In genomic region chr2:152359616-152360015, GRCm38 (mm10) we compare ENCODE assay signal across 12 mouse cellular contexts. TPM values are rescaled to one million over a fixed set of nuclear protein-coding genes. Genes with fewer than 3 reads are reported as not detected.
A peak's percentile ranks its signal among the peaks of the same experiment; 100 is the strongest.
DNase-seq lines count a peak whose midpoint lies in the region; ATAC-seq and TF ChIP-seq lines count a peak whose summit lies in the region.
"Had no signal": no experiment of that assay in that cellular context is flagged by ENCODE, and none has a peak within 500 bp of the region (broad histone marks: within the 10 kb centered on the region; RNA-seq: fewer than 3 reads in every experiment).

No protein-coding gene starts in this region.

- H3K4me2 ChIP-seq in heart, embryonic 14.5 days (ENCODE audit: low read length): no peak overlapping the region
- no peak overlapping the region for H3K4me2 ChIP-seq in kidney, postnatal 0 days (ENCODE audit: low read length)
- H3K4me2 ChIP-seq in stomach, embryonic 14.5 days (replicated peaks; ENCODE audit: low read depth, low read length): no peak overlapping the region
- H3K4me2 ChIP-seq: limb, embryonic 15.5 days had no signal

- H3K4me1 ChIP-seq in liver, adult 2 months (ENCODE audit: control insufficient read depth, insufficient read depth, low read length): peaks cover 25% of the 10 kb centered on the region
- peaks cover 18 to 20% of the 10 kb centered on the region in 2 experiments for H3K4me1 ChIP-seq in heart, embryonic 14.5 days (ENCODE audit: control insufficient read depth in 2 of 2, insufficient read depth in 2 of 2, low read length in 2 of 2)
- no peaks in the 10 kb centered on the region for H3K4me1 ChIP-seq in kidney, postnatal 0 days (replicated peaks; ENCODE audit: insufficient read depth, low read length)
- H3K4me1 ChIP-seq in stomach, embryonic 14.5 days (ENCODE audit: control insufficient read depth, insufficient read depth, low read length): peaks cover 4% of the 10 kb centered on the region; the same call in 1 of the 2 replicates

- DNase-seq in liver, adult 2 months (ENCODE audit: extremely low read depth, low read depth, low spot score): peak; percentile 85
- no peak for DNase-seq in liver
- no peak for DNase-seq in kidney, postnatal 0 days (ENCODE audit: low spot score)
- no peak for DNase-seq in layer of hippocampus, adult 11-12 months (ENCODE audit: low spot score)
- DNase-seq in embryo, embryonic 10 days (ENCODE audit: low spot score): no peak

- H3K79me2 ChIP-seq in liver, adult 2 months (ENCODE audit: control insufficient read depth, insufficient read depth, low read length): no peaks in the 10 kb centered on the region

- WGBS in liver, adult 2 months: 21% methylated on average over 5 of the region's 5 CpGs
- WGBS in heart, embryonic 14.5 days: 47% methylated on average over 5 of the region's 5 CpGs
- 57% methylated on average over 5 of the region's 5 CpGs for WGBS in kidney, postnatal 0 days
- WGBS in stomach, embryonic 14.5 days: 53% methylated on average over 5 of the region's 5 CpGs

- TF ChIP-seq CTCF in liver, adult 2 months (IDR thresholded peaks at IDR 0.05; ENCODE audit: low read depth, low read length): no peak
- no peak for TF ChIP-seq CTCF in kidney, postnatal 0 days (IDR thresholded peaks at IDR 0.05; ENCODE audit: low read depth)

- ATAC-seq in heart, embryonic 14.5 days (ENCODE audit: insufficient number of reproducible peaks, insufficient read depth, low FRiP score, low read depth): no peak
- peak; percentile 41 for ATAC-seq in kidney, postnatal 0 days (replicated peaks; ENCODE audit: low FRiP score, low read depth)
- ATAC-seq in stomach, embryonic 14.5 days (ENCODE audit: insufficient number of reproducible peaks, insufficient read depth, low FRiP score, low read depth): no peak
- ATAC-seq in megakaryocyte progenitor cell, adult 5-6 weeks (replicated peaks; ENCODE audit: poor library complexity): no peak
- ATAC-seq: forebrain, embryonic 16.5 days had no signal

- H3K9me3 ChIP-seq in heart, embryonic 14.5 days (ENCODE audit: control insufficient read depth, low read length): no peaks in the 10 kb centered on the region
- H3K9me3 ChIP-seq in kidney, postnatal 0 days (replicated peaks; ENCODE audit: low read length): no peaks in the 10 kb centered on the region
- H3K9me3 ChIP-seq in stomach, embryonic 14.5 days (ENCODE audit: control insufficient read depth, low read depth, low read length): no peaks in the 10 kb centered on the region
- H3K9me3 ChIP-seq: embryonic facial prominence, embryonic 10.5 days; limb, embryonic 15.5 days had no signal

- H3K4me3 ChIP-seq in liver, adult 2 months (ENCODE audit: insufficient read depth, low read depth, low read length): no peak overlapping the region
- H3K4me3 ChIP-seq in heart, embryonic 14.5 days (ENCODE audit: control insufficient read depth in 1 of 2, insufficient read depth in 1 of 2, low read depth in 1 of 2, low read length in 2 of 2): no peak overlapping the region
- no peak overlapping the region for H3K4me3 ChIP-seq in kidney, postnatal 0 days (replicated peaks; ENCODE audit: low read depth, low read length)
- H3K4me3 ChIP-seq in stomach, embryonic 14.5 days (ENCODE audit: low read depth, low read length): no peak overlapping the region
- H3K4me3 ChIP-seq: embryonic facial prominence, embryonic 10.5 days; limb, embryonic 15.5 days had no signal

- peak overlapping the region; percentile 53 for H3K27ac ChIP-seq in liver, adult 2 months (replicated peaks; ENCODE audit: insufficient read depth, low read depth, low read length)
- peak overlapping the region; percentile 27 to 53; a peak in 3 of 4 replicates for H3K27ac ChIP-seq in heart, embryonic 14.5 days (replicated peaks in 1 of 2; ENCODE audit: control insufficient read depth in 1 of 2, insufficient read depth in 1 of 2, low read depth in 2 of 2, low read length in 2 of 2)
- H3K27ac ChIP-seq in kidney, postnatal 0 days: no peak overlapping the region; the same call in 1 of the 2 replicates
- 0 out of 2 replicates have a peak overlapping the region, but pooled peaks have one; percentile 10 for H3K27ac ChIP-seq in stomach, embryonic 14.5 days (ENCODE audit: low read length)
- H3K27ac ChIP-seq: embryonic facial prominence, embryonic 10.5 days; limb, embryonic 15.5 days had no signal

- no peak overlapping the region for H3K9ac ChIP-seq in liver, adult 2 months (ENCODE audit: low read depth, low read length)
- peak overlapping the region; percentile 21; the same call in 1 of the 2 replicates for H3K9ac ChIP-seq in heart, embryonic 14.5 days (ENCODE audit: low read length)
- H3K9ac ChIP-seq in kidney, postnatal 0 days (ENCODE audit: low read depth, low read length): no peak overlapping the region
- H3K9ac ChIP-seq in stomach, embryonic 14.5 days (replicated peaks; ENCODE audit: low read depth, low read length): no peak overlapping the region
- H3K9ac ChIP-seq: limb, embryonic 15.5 days had no signal

- no peaks in the 10 kb centered on the region for H3K27me3 ChIP-seq in liver, adult 2 months (ENCODE audit: control insufficient read depth, insufficient read depth, low read length)
- no peaks in the 10 kb centered on the region for H3K27me3 ChIP-seq in heart, embryonic 14.5 days (ENCODE audit: control insufficient read depth, insufficient read depth, low read length)
- no peaks in the 10 kb centered on the region for H3K27me3 ChIP-seq in kidney, postnatal 0 days (ENCODE audit: insufficient read depth, low read length)
- H3K27me3 ChIP-seq in stomach, embryonic 14.5 days (ENCODE audit: control insufficient read depth, insufficient read depth, low read length): no peaks in the 10 kb centered on the region
- H3K27me3 ChIP-seq: limb, embryonic 15.5 days had no signal

- H3K36me3 ChIP-seq in liver, adult 2 months (ENCODE audit: control insufficient read depth, insufficient read depth, low read length): no peaks in the 10 kb centered on the region
- no peaks in the 10 kb centered on the region for H3K36me3 ChIP-seq in heart, embryonic 14.5 days (ENCODE audit: control insufficient read depth, insufficient read depth, low read length)
- H3K36me3 ChIP-seq in kidney, postnatal 0 days (ENCODE audit: insufficient read depth, low read length): no peaks in the 10 kb centered on the region
- H3K36me3 ChIP-seq in stomach, embryonic 14.5 days (ENCODE audit: control insufficient read depth, insufficient read depth, low read length): no peaks in the 10 kb centered on the region
- H3K36me3 ChIP-seq: embryonic facial prominence, embryonic 10.5 days; limb, embryonic 15.5 days had no signal

- no peak for TF ChIP-seq POLR2A in liver, adult 2 months (IDR thresholded peaks at IDR 0.05; ENCODE audit: extremely low read depth, insufficient read depth, low read length)

RNA-seq across cellular contexts. Expression of gene Trib3, which starts 15.8 kb away (rescaled TPM):
- total RNA-seq in liver, adult 2 months (2014; rRNA removed): 14.7 and 16.2 TPM in 2 replicates
- 4.9 and 5.4 TPM in 2 replicates for polyA plus RNA-seq in liver, adult 2 months (2012; rRNA removed)
- 1.8 and 1.9 TPM in 2 replicates for polyA plus RNA-seq in heart, embryonic 14.5 days (2014; fragmentation: Nextera tagmentation; extraction: Ambion mirVana)
- 0.79 and 1.1 TPM in 2 replicates for polyA plus RNA-seq in kidney, postnatal 0 days (2015; fragmentation: Nextera tagmentation; extraction: Ambion mirVana)
- polyA plus RNA-seq in stomach, embryonic 14.5 days (2014; fragmentation: Nextera tagmentation; extraction: Ambion mirVana): 0.73 and 1.1 TPM in 2 replicates
- not detected in 2 replicates for total RNA-seq in megakaryocyte progenitor cell, adult 5-6 weeks (2015)
- not detected in 2 replicates for total RNA-seq in megakaryocyte progenitor cell, adult 5-6 weeks (2017)

RNA-seq across cellular contexts. Expression of gene Nrsn2, which starts 16.8 kb away (rescaled TPM):
- total RNA-seq in liver, adult 2 months (2014; rRNA removed): not detected in 2 replicates
- not detected in 2 replicates for polyA plus RNA-seq in liver, adult 2 months (2012; rRNA removed)
- 2.2 and 3.8 TPM in 2 replicates for polyA plus RNA-seq in heart, embryonic 14.5 days (2014; fragmentation: Nextera tagmentation; extraction: Ambion mirVana)
- polyA plus RNA-seq in kidney, postnatal 0 days (2015; fragmentation: Nextera tagmentation; extraction: Ambion mirVana): 0.60 and 0.68 TPM in 2 replicates
- 2.2 and 3.8 TPM in 2 replicates for polyA plus RNA-seq in stomach, embryonic 14.5 days (2014; fragmentation: Nextera tagmentation; extraction: Ambion mirVana)
- total RNA-seq in megakaryocyte progenitor cell, adult 5-6 weeks (2015): not detected in 2 replicates
- total RNA-seq in megakaryocyte progenitor cell, adult 5-6 weeks (2017): not detected in 2 replicates
- total RNA-seq: heart, postnatal 36 days had no signal

RNA-seq across cellular contexts. Expression of gene Rbck1, which starts 27.2 kb away (rescaled TPM):
- 43.4 and 47.7 TPM in 2 replicates for total RNA-seq in liver, adult 2 months (2014; rRNA removed)
- 92.8 and 107 TPM in 2 replicates for polyA plus RNA-seq in liver, adult 2 months (2012; rRNA removed)
- polyA plus RNA-seq in heart, embryonic 14.5 days (2014; fragmentation: Nextera tagmentation; extraction: Ambion mirVana): 63.0 and 63.1 TPM in 2 replicates
- polyA plus RNA-seq in kidney, postnatal 0 days (2015; fragmentation: Nextera tagmentation; extraction: Ambion mirVana): 67.6 and 68.4 TPM in 2 replicates
- 81.9 and 88.1 TPM in 2 replicates for polyA plus RNA-seq in stomach, embryonic 14.5 days (2014; fragmentation: Nextera tagmentation; extraction: Ambion mirVana)
- 50.3 and 75.6 TPM in 2 replicates for total RNA-seq in megakaryocyte progenitor cell, adult 5-6 weeks (2015)
- total RNA-seq in megakaryocyte progenitor cell, adult 5-6 weeks (2017): 66.8 and 67.2 TPM in 2 replicates

RNA-seq across cellular contexts. Expression of gene Sox12, which starts 38.2 kb away (rescaled TPM):
- 0.18 and 0.40 TPM in 2 replicates for total RNA-seq in liver, adult 2 months (2014; rRNA removed)
- 1.7 and 1.9 TPM in 2 replicates for polyA plus RNA-seq in liver, adult 2 months (2012; rRNA removed)
- polyA plus RNA-seq in heart, embryonic 14.5 days (2014; fragmentation: Nextera tagmentation; extraction: Ambion mirVana): 13.1 and 15.0 TPM in 2 replicates
- 8.2 and 9.2 TPM in 2 replicates for polyA plus RNA-seq in kidney, postnatal 0 days (2015; fragmentation: Nextera tagmentation; extraction: Ambion mirVana)
- 13.6 and 15.7 TPM in 2 replicates for polyA plus RNA-seq in stomach, embryonic 14.5 days (2014; fragmentation: Nextera tagmentation; extraction: Ambion mirVana)
- total RNA-seq in megakaryocyte progenitor cell, adult 5-6 weeks (2015): 6.8 and 9.0 TPM in 2 replicates
- 1.9 and 2.2 TPM in 2 replicates for total RNA-seq in megakaryocyte progenitor cell, adult 5-6 weeks (2017)

RNA-seq across cellular contexts. Expression of gene Zcchc3, which starts 55.2 kb away (rescaled TPM):
- 0.37 and 0.47 TPM in 2 replicates for total RNA-seq in liver, adult 2 months (2014; rRNA removed)
- polyA plus RNA-seq in liver, adult 2 months (2012; rRNA removed): 0.40 and 0.44 TPM in 2 replicates
- 35.7 and 36.1 TPM in 2 replicates for polyA plus RNA-seq in heart, embryonic 14.5 days (2014; fragmentation: Nextera tagmentation; extraction: Ambion mirVana)
- 28.3 and 31.0 TPM in 2 replicates for polyA plus RNA-seq in kidney, postnatal 0 days (2015; fragmentation: Nextera tagmentation; extraction: Ambion mirVana)
- polyA plus RNA-seq in stomach, embryonic 14.5 days (2014; fragmentation: Nextera tagmentation; extraction: Ambion mirVana): 41.0 and 43.5 TPM in 2 replicates
- 5.3 and 5.7 TPM in 2 replicates for total RNA-seq in megakaryocyte progenitor cell, adult 5-6 weeks (2015)
- total RNA-seq in megakaryocyte progenitor cell, adult 5-6 weeks (2017): 2.8 and 4.1 TPM in 2 replicates
